Mouse (Mus musculus): ENCODE measurements around the gene Slc3a2. TPM values are rescaled to one million over a fixed set of nuclear protein-coding genes. Genes with fewer than 3 reads are reported as not detected.
A peak's percentile ranks its signal among the peaks of the same experiment; 100 is the strongest.
"Not testable (repeated sequence)": the region's sequence is repeated elsewhere in the genome, so short reads cannot be mapped to it uniquely, and the experiment has no call there.

Slc3a2 gene
- polyA plus RNA-seq, 1 experiment from 2014 or later = 157 TPM

- DNase-seq (peak; percentile 97), ATAC-seq (ENCODE audit: low FRiP score, low TSS enrichment) (peak; percentile 94)
- H3K27ac ChIP-seq (replicated peaks; ENCODE audit: low read depth, low read length) = peak within 1 kb of the TSS; percentile 81
- peak within 1 kb of the TSS; percentile 82 for H3K4me3 ChIP-seq (replicated peaks; ENCODE audit: low read depth, low read length)
- WGBS = under 1% methylated on average over 32 of the region's 32 CpGs
- peaks cover 28% of the 10 kb centered on the region for H3K36me3 ChIP-seq (ENCODE audit: control insufficient read depth, insufficient read depth, low read length)
- H3K27me3 ChIP-seq (ENCODE audit: control insufficient read depth, insufficient read depth, low read length) = no peaks in the 10 kb centered on the region
- peak within 1 kb of the TSS; percentile 68 for H3K4me2 ChIP-seq (ENCODE audit: low read length)
- H3K9ac ChIP-seq (replicated peaks; ENCODE audit: low read length) = peak within 1 kb of the TSS; percentile 57
- H3K4me1 ChIP-seq (ENCODE audit: control insufficient read depth, insufficient read depth, low read length) = peaks cover 5% of the 10 kb centered on the region
- no peaks in the 10 kb centered on the region for H3K9me3 ChIP-seq (ENCODE audit: control insufficient read depth, low read length)
These were observed 12.4 kb upstream of the Slc3a2 start, which contains the start of gene Wdr74 for GRCm38 (mm10) chr19:8735389-8736159. Wdr74 (plus strand) TSS chr19:8735827.

GRCm38 (mm10) chr19:8734334-8734733, 11.2 kb upstream of the Slc3a2 start:
- no peak for DNase-seq
- Histone ChIP-seq H3K9me3 (ENCODE audit: control insufficient read depth, low read length) (no peaks in the 10 kb centered on the region), H3K4me2 (ENCODE audit: low read length) (no peak overlapping the region), H3K36me3 (ENCODE audit: control insufficient read depth, insufficient read depth, low read length) (peaks cover 15% of the 10 kb centered on the region), H3K4me1 (ENCODE audit: control insufficient read depth, insufficient read depth, low read length) (0 out of 2 replicates have a peak, but pooled peaks cover 3% of the 10 kb centered on the region), H3K4me3 (replicated peaks; ENCODE audit: low read depth, low read length) (no peak overlapping the region), H3K27ac (replicated peaks; ENCODE audit: low read depth, low read length) (no peak overlapping the region), H3K9ac (replicated peaks; ENCODE audit: low read length) (no peak overlapping the region), H3K27me3 (ENCODE audit: control insufficient read depth, insufficient read depth, low read length) (no peaks in the 10 kb centered on the region)
- WGBS = 85% methylated on average over 3 of the region's 3 CpGs
- no peak for ATAC-seq (ENCODE audit: low FRiP score, low TSS enrichment)

GRCm38 (mm10) chr19:8728335-8729099, 5.3 kb upstream of the Slc3a2 start:
- not testable (repeated sequence) for H3K9me3 ChIP-seq (ENCODE audit: control insufficient read depth, low read length); H3K4me3 ChIP-seq (replicated peaks; ENCODE audit: low read depth, low read length); DNase-seq; H3K27ac ChIP-seq (replicated peaks; ENCODE audit: low read depth, low read length); H3K4me2 ChIP-seq (ENCODE audit: low read length); H3K9ac ChIP-seq (replicated peaks; ENCODE audit: low read length); H3K27me3 ChIP-seq (ENCODE audit: control insufficient read depth, insufficient read depth, low read length); ATAC-seq (ENCODE audit: low FRiP score, low TSS enrichment)
- WGBS = 57% methylated on average over 3 of the region's 3 CpGs
- H3K4me1 ChIP-seq (ENCODE audit: control insufficient read depth, insufficient read depth, low read length) = peaks cover 19% of the 10 kb centered on the region
- peaks cover 28% of the 10 kb centered on the region for H3K36me3 ChIP-seq (ENCODE audit: control insufficient read depth, insufficient read depth, low read length)

- H3K36me3 ChIP-seq (ENCODE audit: control insufficient read depth, insufficient read depth, low read length) = peaks cover 28% of the 10 kb centered on the region
- no peaks in the 10 kb centered on the region for H3K27me3 ChIP-seq (ENCODE audit: control insufficient read depth, insufficient read depth, low read length)
- no peak overlapping the region for H3K4me3 ChIP-seq (replicated peaks; ENCODE audit: low read depth, low read length)
- H3K4me1 ChIP-seq (ENCODE audit: control insufficient read depth, insufficient read depth, low read length) = peaks cover 19% of the 10 kb centered on the region
- ATAC-seq (ENCODE audit: low FRiP score, low TSS enrichment) (no peak), DNase-seq (no peak)
- WGBS = 37% methylated on average over 5 of the region's 5 CpGs
- no peak overlapping the region for H3K9ac ChIP-seq (replicated peaks; ENCODE audit: low read length)
- H3K27ac ChIP-seq (replicated peaks; ENCODE audit: low read depth, low read length) = no peak overlapping the region
- no peaks in the 10 kb centered on the region for H3K9me3 ChIP-seq (ENCODE audit: control insufficient read depth, low read length)
- no peak overlapping the region for H3K4me2 ChIP-seq (ENCODE audit: low read length)
These were observed 4.4 kb upstream of the Slc3a2 start for GRCm38 (mm10) chr19:8727495-8728114.

GRCm38 (mm10) chr19:8726609-8727390, 3.6 kb upstream of the Slc3a2 start:
- Histone ChIP-seq H3K36me3 (ENCODE audit: control insufficient read depth, insufficient read depth, low read length) (peaks cover 28% of the 10 kb centered on the region), H3K4me2 (ENCODE audit: low read length) (no peak overlapping the region), H3K27ac (replicated peaks; ENCODE audit: low read depth, low read length) (no peak overlapping the region), H3K9me3 (ENCODE audit: control insufficient read depth, low read length) (no peaks in the 10 kb centered on the region), H3K4me3 (replicated peaks; ENCODE audit: low read depth, low read length) (no peak overlapping the region), H3K4me1 (ENCODE audit: control insufficient read depth, insufficient read depth, low read length) (peaks cover 27% of the 10 kb centered on the region), H3K27me3 (ENCODE audit: control insufficient read depth, insufficient read depth, low read length) (no peaks in the 10 kb centered on the region), H3K9ac (replicated peaks; ENCODE audit: low read length) (no peak overlapping the region)
- WGBS = 19% methylated on average over 3 of the region's 3 CpGs
- DNase-seq = no peak
- ATAC-seq (ENCODE audit: low FRiP score, low TSS enrichment) = no peak

- H3K27me3 ChIP-seq (ENCODE audit: control insufficient read depth, insufficient read depth, low read length) = no peaks in the 10 kb centered on the region
- H3K9me3 ChIP-seq (ENCODE audit: control insufficient read depth, low read length) = no peaks in the 10 kb centered on the region
- no peak overlapping the region for H3K27ac ChIP-seq (replicated peaks; ENCODE audit: low read depth, low read length)
- H3K4me3 ChIP-seq (replicated peaks; ENCODE audit: low read depth, low read length) = peak overlapping the region; percentile 56
- peak overlapping the region; percentile 75; the same call in 1 of the 2 replicates for H3K9ac ChIP-seq (replicated peaks; ENCODE audit: low read length)
- peaks cover 28% of the 10 kb centered on the region for H3K36me3 ChIP-seq (ENCODE audit: control insufficient read depth, insufficient read depth, low read length)
- peaks cover 33% of the 10 kb centered on the region for H3K4me1 ChIP-seq (ENCODE audit: control insufficient read depth, insufficient read depth, low read length)
- ATAC-seq (ENCODE audit: low FRiP score, low TSS enrichment) = no peak
- peak overlapping the region; percentile 84 for H3K4me2 ChIP-seq (ENCODE audit: low read length)
- WGBS = 51% methylated on average over 4 of the region's 4 CpGs
- DNase-seq = no peak
These were observed 2.0 kb upstream of the Slc3a2 start for GRCm38 (mm10) chr19:8725081-8725613.

- WGBS = 3% methylated on average over 2 of the region's 2 CpGs
These were observed 1.2 kb upstream of the Slc3a2 start for GRCm38 (mm10) chr19:8724392-8724791.

More at GRCm38 (mm10) chr19:8724392-8724791, 1.2 kb upstream of the Slc3a2 start:
- peak overlapping the region; percentile 75 for H3K9ac ChIP-seq (replicated peaks; ENCODE audit: low read length)
- no peaks in the 10 kb centered on the region for H3K27me3 ChIP-seq (ENCODE audit: control insufficient read depth, insufficient read depth, low read length)
- no peak for DNase-seq
- no peak for ATAC-seq (ENCODE audit: low FRiP score, low TSS enrichment)
- H3K4me1 ChIP-seq (ENCODE audit: control insufficient read depth, insufficient read depth, low read length) = peaks cover 33% of the 10 kb centered on the region
- no peak overlapping the region for H3K27ac ChIP-seq (replicated peaks; ENCODE audit: low read depth, low read length)
- peaks cover 28% of the 10 kb centered on the region for H3K36me3 ChIP-seq (ENCODE audit: control insufficient read depth, insufficient read depth, low read length)
- peak overlapping the region; percentile 56 for H3K4me3 ChIP-seq (replicated peaks; ENCODE audit: low read depth, low read length)
- H3K9me3 ChIP-seq (ENCODE audit: control insufficient read depth, low read length) = no peaks in the 10 kb centered on the region
- H3K4me2 ChIP-seq (ENCODE audit: low read length) = peak overlapping the region; percentile 84
